Mouse (Mus musculus) monocyte, adult 5-6 weeks (primary cell): ENCODE data around the gene Ddx52. TPM values are rescaled to one million over a fixed set of nuclear protein-coding genes. Genes with fewer than 3 reads are reported as not detected.

Source experiments
- ATAC-seq: fragments of 153-309, 156-312 bp; replicated peaks from 2 replicates; pipeline ENCODE4 v1.8.0; 2017; ENCODE audit warnings: mild to moderate bottlenecking; ENCODE audit not compliant: low TSS enrichment, insufficient number of reproducible peaks, severe bottlenecking, poor library complexity, low FRiP score
- total RNA-seq: library from RNA; stranded (forward); fragments of 200-1000, 200-491, 200-594 nt; gene quantifications from 3 replicates; pipeline ENCODE4 v1.2.3, GENCODE M21; 2017

Ddx52 gene
- total RNA-seq = 69.7 to 99.0 TPM (median 93.0 TPM) in 3 replicates

GRCm38 (mm10) chr11:83941950-83942840 is at the start of gene Ddx52:
TSS of gene Ddx52 (plus strand) at chr11:83942062.
- peak; percentile 98 for ATAC-seq

GRCm38 (mm10) chr11:83893325-83893724 is 48.5 kb upstream of the Ddx52 start:
- no peak for ATAC-seq

GRCm38 (mm10) chr11:83896430-83897410 is 45.1 kb upstream of the Ddx52 start:
- ATAC-seq = no peak

- ATAC-seq = no peak
Measured at GRCm38 (mm10) chr11:83897569-83897968, 44.3 kb upstream of the Ddx52 start.

GRCm38 (mm10) chr11:83902812-83903211 is 39.0 kb upstream of the Ddx52 start:
- no peak for ATAC-seq

- ATAC-seq = no peak
Measured at GRCm38 (mm10) chr11:83905756-83906155, 36.1 kb upstream of the Ddx52 start.

- ATAC-seq = no peak
Measured at GRCm38 (mm10) chr11:83908376-83908775, 33.5 kb upstream of the Ddx52 start.

GRCm38 (mm10) chr11:83913824-83914311 is 28.0 kb upstream of the Ddx52 start:
- ATAC-seq = no peak

- no peak for ATAC-seq
Measured at GRCm38 (mm10) chr11:83914501-83914900, 27.4 kb upstream of the Ddx52 start.

GRCm38 (mm10) chr11:83922600-83922999 is 19.3 kb upstream of the Ddx52 start:
- ATAC-seq = no peak

GRCm38 (mm10) chr11:83927097-83927496 is 14.8 kb upstream of the Ddx52 start:
- 0 out of 2 replicates have a peak, but pooled peaks have one; percentile 59 for ATAC-seq

GRCm38 (mm10) chr11:83932506-83933106 is 9.3 kb upstream of the Ddx52 start:
- no peak for ATAC-seq

GRCm38 (mm10) chr11:83933376-83933775 is 8.5 kb upstream of the Ddx52 start:
- no peak for ATAC-seq

- peak; percentile 74 for ATAC-seq
Measured at GRCm38 (mm10) chr11:83935986-83936665, 5.7 kb upstream of the Ddx52 start.

- no peak for ATAC-seq
Measured at GRCm38 (mm10) chr11:83938556-83938955, 3.3 kb upstream of the Ddx52 start.

GRCm38 (mm10) chr11:83956822-83957221 is 15.0 kb downstream of the Ddx52 start:
- no peak for ATAC-seq

GRCm38 (mm10) chr11:83961983-83962382 is 20.1 kb downstream of the Ddx52 start:
- ATAC-seq = no peak
